Mouse (Mus musculus): ENCODE data around the gene Tas2r123. TPM values are rescaled to one million over a fixed set of nuclear protein-coding genes. Genes with fewer than 3 reads are reported as not detected.

Gene Tas2r123
- not detected for polyA plus RNA-seq (2017; shearing (Covaris generic))

DNA sequence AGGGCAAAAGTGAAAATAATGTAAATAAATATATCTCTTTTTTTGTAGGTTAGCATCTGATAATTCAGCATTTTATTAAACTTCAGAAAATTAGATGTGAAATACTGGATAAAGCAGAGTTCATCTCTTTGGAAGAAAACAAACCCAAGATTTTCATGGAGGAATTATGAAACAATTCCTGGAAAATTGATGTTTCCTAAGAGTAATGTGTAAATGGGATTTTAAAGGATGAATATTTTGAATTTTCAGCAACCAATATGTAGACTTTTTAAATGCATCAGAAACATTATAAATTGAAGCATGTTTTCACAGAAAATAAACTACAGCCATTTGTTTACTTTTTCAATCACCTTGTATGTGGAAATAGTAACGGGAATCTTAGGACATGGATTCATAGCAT, at the start of gene Tas2r123:
Tas2r123 (plus strand) TSS at position 301 of the 400 bp plus-strand sequence.

DNA sequence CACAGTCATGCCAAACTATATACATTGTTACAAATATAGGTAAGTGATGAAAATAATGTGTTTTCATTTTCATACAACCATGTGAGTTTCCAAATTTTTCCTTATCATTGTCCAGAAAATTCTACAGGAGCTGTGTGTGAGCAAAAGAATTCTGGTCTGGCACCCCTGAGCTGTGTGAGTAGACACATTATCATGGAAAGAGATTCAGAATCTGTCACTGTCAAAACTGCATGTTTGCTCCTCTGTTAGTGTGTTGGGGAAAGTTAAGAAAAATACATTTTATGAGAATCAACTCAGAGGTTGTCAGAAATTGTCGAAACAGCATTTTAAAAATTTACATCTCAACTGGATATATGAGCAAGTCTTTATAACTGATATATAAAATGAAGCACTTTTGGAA, 44.4 kb upstream of the Tas2r123 start, which contains the start of gene Tas2r117:
Tas2r117 (plus strand) TSS at position 301 of the 400 bp plus-strand sequence.

DNA sequence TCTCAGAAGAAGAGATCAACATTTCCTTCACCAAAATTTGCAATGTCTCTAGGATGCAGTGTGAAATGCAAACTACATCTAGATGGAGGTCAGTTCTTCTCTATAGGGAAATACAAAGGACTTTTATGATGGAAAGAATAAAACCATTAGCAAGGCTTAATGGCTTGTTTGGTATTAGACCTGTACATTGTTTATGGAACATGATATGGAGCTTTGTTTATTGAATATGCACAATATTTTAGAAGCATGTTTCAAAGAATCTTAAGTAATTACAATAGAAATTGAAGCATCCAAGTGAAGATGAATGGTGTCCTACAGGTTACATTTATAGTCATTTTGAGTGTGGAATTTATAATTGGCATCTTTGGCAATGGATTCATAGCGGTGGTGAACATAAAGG, 8.2 kb downstream of the Tas2r123 start, which contains the start of gene Tas2r116:
Tas2r116 (plus strand) TSS at position 301 of the 400 bp plus-strand sequence.

DNA sequence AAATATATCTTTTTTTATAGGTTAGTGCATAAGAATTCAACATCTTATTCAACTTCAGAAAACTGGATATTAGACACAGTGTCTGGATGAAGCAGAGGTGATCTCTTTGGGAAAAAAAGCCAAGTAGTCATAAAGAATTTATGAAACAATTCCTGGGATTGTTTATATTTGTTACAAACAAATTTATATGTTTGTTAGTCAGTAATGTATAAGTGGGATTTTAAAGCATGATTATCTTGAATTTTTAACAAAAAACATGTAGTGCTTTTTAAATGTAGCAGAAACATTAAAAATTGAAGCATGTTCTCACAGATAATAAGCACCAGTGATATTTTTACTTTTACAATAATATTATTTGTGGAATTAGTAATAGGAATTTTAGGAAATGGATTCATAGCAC, 20.8 kb downstream of the Tas2r123 start, which contains the start of gene Tas2r110:
Tas2r110 (plus strand) TSS at position 301 of the 400 bp plus-strand sequence.

DNA sequence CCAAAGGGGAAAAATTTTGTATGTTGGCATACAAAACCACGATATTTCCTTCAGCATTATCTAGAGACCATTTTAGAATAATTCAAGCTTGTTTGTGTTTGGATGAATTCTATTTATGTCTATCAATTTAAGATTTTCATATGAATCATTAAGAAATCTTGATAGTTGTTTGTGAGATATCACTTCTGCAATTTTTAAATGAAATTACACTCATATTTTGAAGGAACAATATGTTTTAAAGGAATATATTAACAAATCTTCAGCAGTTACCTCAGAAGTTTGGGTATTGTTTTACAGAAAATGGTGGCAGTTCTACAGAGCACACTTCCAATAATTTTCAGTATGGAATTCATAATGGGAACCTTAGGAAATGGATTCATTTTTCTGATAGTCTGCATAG, 45.8 kb downstream of the Tas2r123 start, which contains the start of gene Tas2r113:
Tas2r113 (plus strand) TSS at position 301 of the 400 bp plus-strand sequence.

Other genes starting within 250 kb of the Tas2r123 start
- 1 to 10 TPM in 1 of 2 experiments, not detected in 1; 1.8 TPM for gene A630073D07Rik, start 195.6 kb upstream of the Tas2r123 start, polyA plus RNA-seq (2017; shearing (Covaris generic))
- not detected for gene Tas2r120, start 190.2 kb upstream of the Tas2r123 start, polyA plus RNA-seq (2017; shearing (Covaris generic))
- not detected for gene Tas2r121, start 146.1 kb upstream of the Tas2r123 start, polyA plus RNA-seq (2017; shearing (Covaris generic))
- gene Tas2r122, start 135.2 kb upstream of the Tas2r123 start, polyA plus RNA-seq (2017; shearing (Covaris generic)), result under 1 TPM in 1 of 2 experiments, not detected in 1; 0.23 TPM
- gene Tas2r115, start 109.1 kb upstream of the Tas2r123 start, polyA plus RNA-seq (2017; shearing (Covaris generic)), result not detected
- not detected for gene Tas2r124, start 92.4 kb upstream of the Tas2r123 start, polyA plus RNA-seq (2017; shearing (Covaris generic))
- gene Tas2r102, start 85.0 kb upstream of the Tas2r123 start, polyA plus RNA-seq (2017; shearing (Covaris generic)), result not detected
- gene Tas2r136, start 69.0 kb upstream of the Tas2r123 start, polyA plus RNA-seq (2017; shearing (Covaris generic)), result not detected
- under 1 TPM in 1 of 2 experiments, not detected in 1; 0.73 TPM for gene Tas2r117, start 44.3 kb upstream of the Tas2r123 start, polyA plus RNA-seq (2017; shearing (Covaris generic))
- gene Tas2r116, start 8.3 kb downstream of the Tas2r123 start, polyA plus RNA-seq (2017; shearing (Covaris generic)), result not detected
- not detected for gene Tas2r110, start 20.9 kb downstream of the Tas2r123 start, polyA plus RNA-seq (2017; shearing (Covaris generic))
- gene Tas2r113, start 45.9 kb downstream of the Tas2r123 start, polyA plus RNA-seq (2017; shearing (Covaris generic)), result not detected
- not detected for gene Tas2r125, start 62.5 kb downstream of the Tas2r123 start, polyA plus RNA-seq (2017; shearing (Covaris generic))
- gene Tas2r129, start 104.0 kb downstream of the Tas2r123 start, polyA plus RNA-seq (2017; shearing (Covaris generic)), result not detected
- gene Tas2r131, start 110.8 kb downstream of the Tas2r123 start, polyA plus RNA-seq (2017; shearing (Covaris generic)), result not detected
- not detected for gene Tas2r109, start 133.8 kb downstream of the Tas2r123 start, polyA plus RNA-seq (2017; shearing (Covaris generic))
- under 1 TPM in 1 of 2 experiments, not detected in 1; 0.28 TPM for gene Tas2r103, start 190.0 kb downstream of the Tas2r123 start, polyA plus RNA-seq (2017; shearing (Covaris generic))
- not detected for gene Tas2r140, start 208.7 kb downstream of the Tas2r123 start, polyA plus RNA-seq (2017; shearing (Covaris generic))

Data from inflammation-experienced regulatory T-cells (primary cell).